Mouse (Mus musculus): ENCODE measurements around the gene Srpk2.

- peak; percentile 71 for TF ChIP-seq MXI1 (IDR thresholded peaks at IDR 0.05; ENCODE audit: low read depth, low read length)
- TF ChIP-seq POLR2AphosphoS2 (IDR thresholded peaks at IDR 0.05; ENCODE audit: low read length) = no peak
- no peak for TF ChIP-seq POLR2AphosphoS5 (IDR thresholded peaks at IDR 0.05; ENCODE audit: borderline replicate concordance, low read depth, low read length)
- peak in 1 of 2 experiments; percentile 42; a peak in 3 of 4 replicates for TF ChIP-seq EP300 (IDR thresholded peaks at IDR 0.05; ENCODE audit: low read depth in 1 of 2, low read length in 2 of 2)
Measured at GRCm38 (mm10) chr5:23604036-23604705, 80.2 kb downstream of the Srpk2 start.
